Mouse (Mus musculus) gastrocnemius, adult 8-10 months (tissue): ENCODE data around the gene Khdc4. TPM values are rescaled to one million over a fixed set of nuclear protein-coding genes. Genes with fewer than 3 reads are reported as not detected.

Experiments
- DNase-seq, 2 experiments: peaks; one replicate each; pipeline ENCODE4 v3.0.0; 2022; ENCODE audit warnings: low spot score in 2 of 2
- total RNA-seq, 4 experiments: library from RNA; stranded (reverse); gene quantifications; 2 replicates each; pipeline ENCODE4 v1.2.4; 2022

Khdc4 gene
- total RNA-seq, 4 experiments from 2014 or later, result 15.5 to 19.1 (median 17.7) TPM

DNA sequence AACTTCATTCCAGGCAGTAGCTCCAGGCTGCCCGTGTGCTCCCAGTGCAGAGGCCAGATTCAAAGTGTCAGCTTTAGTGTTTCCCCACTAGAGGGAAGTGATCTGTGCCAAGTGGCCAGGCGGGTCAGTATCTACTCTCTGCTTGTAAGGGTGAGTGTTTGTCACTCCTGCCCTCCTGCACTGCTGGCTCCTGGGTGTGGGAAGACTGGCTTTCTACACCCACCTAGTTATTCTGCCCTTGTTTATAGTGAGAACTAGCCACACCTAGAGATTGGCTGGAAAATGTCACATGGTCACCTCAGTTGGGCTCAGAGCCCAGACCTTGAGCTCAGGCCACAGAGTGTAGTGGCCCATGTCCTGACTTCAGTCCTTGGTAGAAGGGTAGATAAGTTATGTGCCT, 33.5 kb downstream of the Khdc4 start:
- peak in 1 of 2 experiments; percentile 30 for DNase-seq

DNA sequence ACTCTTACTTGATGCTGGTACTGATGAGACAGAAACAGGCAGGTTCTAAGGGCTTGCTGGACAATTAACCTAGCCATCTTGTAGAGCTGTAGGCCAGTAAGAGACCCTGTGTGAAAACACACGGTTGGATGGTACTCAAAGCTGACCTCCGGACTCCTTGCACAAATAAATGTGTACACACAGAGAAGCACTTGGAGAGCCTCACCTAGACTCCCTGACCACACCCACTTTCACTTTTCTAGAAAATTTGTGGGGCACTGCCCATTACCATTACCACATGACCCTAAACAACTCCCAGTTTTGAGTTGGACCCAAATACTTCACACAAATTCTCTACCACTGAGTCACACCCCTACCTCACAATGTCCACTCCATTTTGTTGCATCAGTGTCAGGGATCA, 51.0 kb downstream of the Khdc4 start:
- no peak for DNase-seq

DNA sequence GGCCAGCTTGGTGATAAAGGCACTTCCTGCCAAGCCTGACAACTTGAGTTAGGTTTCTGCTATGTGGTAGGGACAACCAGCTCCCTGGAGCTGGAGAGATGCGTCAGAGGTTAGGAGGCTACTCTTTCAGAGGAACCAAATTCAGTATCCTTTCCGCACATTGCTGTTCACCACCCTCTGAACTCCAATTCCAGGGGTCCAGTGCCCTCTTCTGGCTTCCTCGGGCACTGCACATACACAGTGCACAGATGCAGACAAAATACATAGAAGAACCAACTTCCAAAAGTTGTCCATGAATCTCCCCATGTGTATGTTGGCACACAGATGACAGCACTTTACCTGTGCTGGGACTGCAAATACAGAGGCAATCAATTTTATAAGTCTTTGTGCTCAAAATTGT, 53.0 kb downstream of the Khdc4 start:
- DNase-seq, result peak; percentile 39 to 47

DNA sequence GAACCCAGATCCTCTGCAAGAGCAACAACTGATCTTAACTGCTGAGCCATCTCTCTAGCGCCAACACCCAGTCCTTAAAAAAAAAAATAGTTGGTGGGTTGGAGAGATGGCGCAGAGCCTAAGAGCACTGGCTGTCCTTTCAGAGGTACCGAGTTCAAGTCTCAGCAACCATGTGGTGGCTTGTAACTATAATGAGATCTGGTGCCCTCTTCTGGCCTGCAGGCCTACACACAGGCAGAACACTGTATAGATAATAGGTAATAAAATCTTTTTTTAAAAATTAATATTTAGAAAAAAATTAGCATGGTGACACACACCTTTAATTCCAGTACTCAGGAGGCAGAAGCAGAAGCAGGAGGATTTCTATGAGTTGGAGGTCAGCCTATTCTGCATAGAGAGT, 54.5 kb downstream of the Khdc4 start:
- no peak for DNase-seq

DNA sequence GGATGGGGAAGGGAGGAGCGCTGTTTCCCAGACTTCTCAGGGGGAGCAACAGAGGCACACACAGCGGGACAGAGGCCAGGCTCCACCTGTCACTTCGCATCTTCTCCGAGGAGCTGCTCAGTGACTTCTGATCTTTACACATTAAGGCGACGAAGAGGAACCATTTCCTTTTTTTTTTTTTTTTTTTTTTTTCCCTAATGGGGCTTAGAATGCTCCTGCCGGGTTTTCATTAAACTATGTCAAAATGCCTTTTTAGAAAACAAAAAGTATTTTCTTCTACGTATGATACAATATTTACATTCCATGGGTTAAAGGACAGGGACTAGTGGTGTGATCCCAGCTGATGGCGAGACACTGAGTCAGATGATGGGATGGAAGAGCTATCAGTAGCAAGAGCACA, 59.9 kb downstream of the Khdc4 start:
- DNase-seq, result no peak

DNA sequence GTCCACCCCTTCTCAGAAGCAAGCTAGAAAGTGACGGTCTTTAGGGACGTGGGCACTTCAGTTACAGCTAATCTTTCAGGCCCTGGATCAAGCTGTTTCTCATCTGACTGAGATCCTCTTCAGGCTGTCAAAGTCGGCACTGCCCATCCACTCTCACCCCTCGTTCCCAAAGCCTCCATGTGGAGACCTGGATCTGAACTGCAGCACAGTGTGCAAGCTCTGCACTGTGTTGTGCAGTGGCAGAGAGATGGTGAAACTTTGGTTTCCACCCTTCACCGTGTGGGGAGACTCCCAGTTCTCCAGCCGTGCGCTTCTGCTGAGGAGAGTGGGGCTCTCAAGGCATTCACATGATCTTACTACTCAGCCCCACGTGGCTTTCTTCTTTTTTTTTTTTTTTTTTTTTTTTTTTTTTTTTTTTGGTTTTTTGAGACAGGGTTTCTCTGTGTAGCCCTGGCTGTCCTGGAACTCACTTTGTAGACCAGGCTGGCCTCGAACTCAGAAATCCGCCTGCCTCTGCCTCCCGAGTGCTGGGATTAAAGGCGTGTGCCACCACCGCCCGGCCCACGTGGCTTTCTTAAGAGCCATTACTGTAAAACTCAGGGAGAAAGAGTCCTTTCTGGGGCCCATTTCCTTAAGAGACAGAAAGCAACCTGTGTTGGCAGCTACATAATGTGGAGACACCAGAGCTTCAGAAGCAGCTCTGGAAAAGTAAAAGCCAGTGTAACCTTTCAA, 60.7 kb downstream of the Khdc4 start:
- DNase-seq, result no peak

DNA sequence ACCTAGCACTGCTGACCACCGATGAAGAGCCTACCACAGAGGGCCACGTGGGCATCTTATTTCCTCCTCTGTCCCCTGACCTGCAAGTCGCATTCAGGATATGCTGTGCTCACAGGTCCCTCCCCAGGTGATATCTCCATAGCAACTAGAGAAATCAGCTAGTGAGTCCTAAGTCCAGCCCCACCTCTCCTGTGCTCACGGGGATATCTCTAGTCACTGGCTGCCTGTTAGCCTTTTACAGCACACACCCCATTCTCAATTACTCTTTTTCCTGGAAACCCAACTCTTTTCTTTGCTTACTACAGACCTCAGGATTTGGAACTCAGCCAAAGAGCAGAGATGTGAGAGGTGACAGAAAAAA, 61.2 kb downstream of the Khdc4 start:
- no peak for DNase-seq

DNA sequence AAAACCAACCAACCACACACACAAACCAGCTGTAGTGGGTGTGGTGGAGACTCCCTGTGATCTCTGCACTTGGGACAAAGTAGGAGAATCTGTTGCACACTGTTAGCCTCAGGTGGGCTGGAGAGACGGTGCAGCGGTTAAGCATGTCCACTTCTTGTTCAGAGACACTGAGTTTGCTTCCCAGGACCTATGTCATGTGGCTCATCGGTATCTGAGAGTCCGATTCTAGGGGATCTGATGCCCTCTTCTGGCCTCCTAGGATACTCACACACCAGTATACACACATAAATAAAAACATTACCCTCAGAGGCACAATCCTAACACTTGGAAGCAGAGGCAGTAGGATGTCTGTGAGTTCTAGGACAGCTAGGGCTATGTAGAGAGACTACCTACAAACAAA, 68.7 kb downstream of the Khdc4 start:
- no peak for DNase-seq

DNA sequence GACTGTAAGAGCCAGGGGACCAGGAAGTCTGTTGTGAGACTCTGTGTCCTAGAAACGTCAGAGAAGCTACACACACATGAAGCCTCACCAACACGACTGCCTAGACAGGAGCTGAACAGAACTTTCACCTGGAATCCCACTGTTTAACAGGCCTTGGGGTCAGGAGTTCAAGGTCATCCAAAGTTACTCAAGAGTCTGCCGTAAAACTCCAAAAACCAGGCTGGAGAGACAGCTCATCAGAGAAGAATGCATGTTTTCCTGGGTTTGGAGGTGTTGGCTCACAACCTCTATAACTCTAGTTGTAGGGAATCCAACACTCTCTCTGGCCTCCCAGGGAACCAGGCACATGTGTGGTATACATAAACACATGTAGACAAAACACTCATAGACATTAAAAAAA, 69.9 kb downstream of the Khdc4 start:
- no peak for DNase-seq

DNA sequence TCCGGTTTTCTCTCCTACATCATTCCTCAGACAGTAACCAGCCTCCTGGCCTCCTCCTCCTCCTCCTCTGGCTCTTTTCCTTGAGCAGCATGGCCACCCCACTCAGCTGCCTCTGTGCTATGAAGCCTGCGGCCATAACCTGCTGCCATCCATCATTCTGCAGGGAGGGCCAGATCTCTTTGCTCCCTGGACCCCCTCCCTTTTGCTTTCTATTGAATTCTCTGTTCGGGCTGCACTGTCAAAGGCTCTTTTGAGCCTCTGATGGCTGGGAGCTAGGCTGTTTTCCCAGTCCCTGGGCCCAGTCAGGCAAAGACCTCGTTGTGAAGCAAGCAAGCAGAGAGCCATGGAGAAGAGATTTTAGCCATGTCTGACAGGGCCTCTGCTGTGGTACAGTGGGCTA, 70.7 kb downstream of the Khdc4 start:
- DNase-seq, result no peak

DNA sequence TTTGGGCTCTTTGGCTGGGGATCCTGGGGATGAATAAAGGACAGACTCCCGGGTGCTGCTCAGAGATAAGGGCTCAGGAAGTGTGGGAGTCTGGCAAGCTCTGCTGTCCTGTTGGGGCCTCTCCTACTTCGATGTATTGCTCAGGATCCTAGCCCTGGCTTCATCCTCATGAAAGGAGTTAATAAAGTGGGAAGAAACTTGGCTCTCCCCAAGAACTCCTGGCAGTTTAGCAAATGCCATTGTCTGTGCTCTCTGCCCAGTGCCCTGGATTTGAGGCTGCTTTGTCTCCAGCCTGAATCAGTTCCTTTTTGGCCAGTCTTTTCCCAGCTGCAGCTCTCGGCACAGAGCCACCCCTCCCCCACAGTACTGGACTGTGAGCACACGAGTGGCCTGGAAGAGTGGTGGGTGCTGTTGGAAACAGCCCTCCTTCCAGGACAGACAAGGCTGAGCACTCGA, 72.5 kb downstream of the Khdc4 start:
- DNase-seq, result peak; percentile 15 to 52

DNA sequence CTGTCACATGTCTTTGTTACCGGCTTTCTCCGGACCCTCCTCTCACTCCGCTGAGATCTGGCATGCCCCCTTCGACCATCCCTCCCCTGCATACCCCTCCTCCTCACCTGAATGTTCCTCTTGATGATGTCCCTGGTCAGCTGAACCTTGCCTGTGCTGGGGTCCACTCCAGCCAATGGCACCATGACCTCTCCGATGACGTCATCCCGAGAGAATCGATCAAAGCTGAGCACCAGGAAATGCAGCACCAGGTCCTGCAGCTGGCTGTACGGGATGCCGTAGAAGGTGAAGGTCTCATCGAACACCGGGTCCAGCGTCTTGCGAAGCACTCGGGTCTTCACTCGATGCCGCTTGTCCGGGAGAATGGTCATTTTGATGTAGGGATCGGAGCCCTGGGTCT, 76.0 kb downstream of the Khdc4 start:
- no peak for DNase-seq

DNA sequence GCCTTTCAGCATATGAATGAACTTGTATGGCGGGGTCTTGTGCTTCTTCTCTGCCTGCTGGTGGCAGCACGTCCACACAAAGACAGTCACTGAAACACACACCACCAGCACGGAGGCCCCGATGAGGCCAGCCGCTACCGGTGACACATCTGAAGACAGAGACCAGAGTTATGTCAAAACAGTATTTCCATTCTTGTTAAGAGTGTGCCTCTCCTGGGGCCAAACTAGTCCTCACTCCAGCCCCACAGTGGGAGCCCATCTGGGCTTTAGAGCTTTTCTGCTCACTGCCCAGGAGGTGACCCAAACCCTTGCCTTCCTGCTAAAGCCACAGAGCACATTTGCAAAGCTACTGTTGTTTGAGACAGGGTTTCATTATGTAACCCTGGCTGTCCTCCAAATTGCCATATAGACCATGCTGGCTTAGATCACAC, 76.8 kb downstream of the Khdc4 start:
- DNase-seq, result no peak

Other genes with a start within 250 kb of the Khdc4 start
- gene Sema4a, start 224.6 kb upstream of the Khdc4 start, total RNA-seq, result 1 to 10 TPM in 2 of 4 experiments, under 1 TPM in 2; 0.48 to 1.2 (median 1.00) TPM
- 10 to 100 TPM; 59.0 to 76.0 (median 67.8) TPM for gene Lmna, start 175.8 kb upstream of the Khdc4 start, total RNA-seq
- gene Mex3a, start 153.4 kb upstream of the Khdc4 start, total RNA-seq, result under 1 TPM; 0.07 to 0.31 (median 0.15) TPM
- not detected for gene Rab25, start 137.5 kb upstream of the Khdc4 start, total RNA-seq
- 10 to 100 TPM; 83.0 to 95.4 (median 86.1) TPM for gene Lamtor2, start 132.7 kb upstream of the Khdc4 start, total RNA-seq
- gene Ubqln4, start 132.0 kb upstream of the Khdc4 start, total RNA-seq, result 100 to 1,000 TPM in 1 of 4 experiments, 10 to 100 TPM in 3; 91.9 to 112 (median 94.6) TPM
- 10 to 100 TPM; 41.5 to 44.9 (median 43.1) TPM for gene Ssr2, start 109.9 kb upstream of the Khdc4 start, total RNA-seq
- 10 to 100 TPM; 13.5 to 19.0 (median 16.6) TPM for gene Arhgef2, start 79.8 kb upstream of the Khdc4 start, total RNA-seq
- not detected for gene Rxfp4, start 32.7 kb upstream of the Khdc4 start, total RNA-seq
- 10 to 100 TPM; 18.4 to 27.6 (median 20.6) TPM for gene Rit1, start 31.0 kb downstream of the Khdc4 start, total RNA-seq
- gene Syt11, start 89.4 kb downstream of the Khdc4 start, total RNA-seq, result 1 to 10 TPM; 4.0 to 6.3 (median 4.6) TPM
- 10 to 100 TPM; 12.5 to 16.1 (median 16.0) TPM for gene Gon4l, start 149.4 kb downstream of the Khdc4 start, total RNA-seq
- 1 to 10 TPM; 6.6 to 8.3 (median 7.7) TPM for gene Msto1, start 228.2 kb downstream of the Khdc4 start, total RNA-seq